Mouse (Mus musculus) embryonic fibroblast, embryonic 13.5 days (primary cell): Measurements from ENCODE around the gene Slc43a2. TPM values are rescaled to one million over a fixed set of nuclear protein-coding genes. Genes with fewer than 3 reads are reported as not detected.
"Not testable (repeated sequence)": the region's sequence is repeated elsewhere in the genome, so short reads cannot be mapped to it uniquely, and the experiment has no call there.

Experiments
- H3K27ac ChIP-seq: 2 replicates; pipeline ENCODE4 v1.5.1; 2012; ENCODE audit warnings: low read length, control low read depth, inconsistent platforms; ENCODE audit not compliant: insufficient read depth
- H3K4me1 ChIP-seq: 2 replicates; pipeline ENCODE4 v1.6.1; 2011; ENCODE audit warnings: low read length; ENCODE audit not compliant: control insufficient read depth, insufficient read depth
- H3K4me3 ChIP-seq: 2 replicates; pipeline ENCODE4 v1.5.1; 2011; ENCODE audit warnings: mild to moderate bottlenecking, control low read depth, low read length; ENCODE audit not compliant: insufficient read depth
- CTCF ChIP-seq: IDR thresholded peaks from 2 replicates; pipeline ENCODE4 v1.5.1; 2011; ENCODE audit warnings: mild to moderate bottlenecking, control low read depth, low read length, moderate library complexity, borderline replicate concordance; ENCODE audit not compliant: insufficient read depth
- POLR2A ChIP-seq: IDR thresholded peaks from 2 replicates; pipeline ENCODE4 v1.6.1; 2011; ENCODE audit warnings: low read depth, mild to moderate bottlenecking, control low read depth, low read length, moderate library complexity
- polyA plus RNA-seq: library from polyadenylated mRNA; stranded (reverse); fragments of >200 nt; gene quantifications from 2 replicates; pipeline ENCODE4 v1.2.4, GENCODE M21; 2011; ENCODE audit warnings: low read depth; ENCODE audit not compliant: missing spikeins, insufficient read length

The Slc43a2 gene
- polyA plus RNA-seq, 1 experiment: 6.9 TPM

DNA sequence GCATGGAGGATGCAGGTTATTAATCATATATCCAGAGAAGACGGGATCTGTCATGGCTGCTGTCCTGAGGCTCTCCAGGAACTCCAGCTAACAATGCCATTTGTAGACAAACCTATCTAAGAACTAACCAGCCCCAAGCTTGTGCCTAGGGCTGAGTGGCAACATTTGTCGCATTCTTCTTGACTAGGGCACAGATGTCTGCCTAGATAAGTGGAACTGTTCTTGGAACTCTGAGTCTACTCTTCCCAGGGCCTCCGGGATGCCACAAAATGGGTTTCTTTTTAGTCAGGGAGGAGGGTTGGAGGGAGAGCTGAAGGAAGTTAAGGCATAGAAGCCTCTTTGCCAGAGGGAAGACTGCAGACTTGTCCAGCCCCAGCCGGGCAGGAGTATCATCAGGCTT, 14.6 kb downstream of the Slc43a2 start:
- Histone ChIP-seq H3K4me3 (no peak overlapping the region), H3K4me1 (0 out of 2 replicates have a peak, but pooled peaks cover 5% of the 10 kb centered on the region), H3K27ac (no peak overlapping the region)
- TF ChIP-seq POLR2A (no peak), CTCF (no peak)

DNA sequence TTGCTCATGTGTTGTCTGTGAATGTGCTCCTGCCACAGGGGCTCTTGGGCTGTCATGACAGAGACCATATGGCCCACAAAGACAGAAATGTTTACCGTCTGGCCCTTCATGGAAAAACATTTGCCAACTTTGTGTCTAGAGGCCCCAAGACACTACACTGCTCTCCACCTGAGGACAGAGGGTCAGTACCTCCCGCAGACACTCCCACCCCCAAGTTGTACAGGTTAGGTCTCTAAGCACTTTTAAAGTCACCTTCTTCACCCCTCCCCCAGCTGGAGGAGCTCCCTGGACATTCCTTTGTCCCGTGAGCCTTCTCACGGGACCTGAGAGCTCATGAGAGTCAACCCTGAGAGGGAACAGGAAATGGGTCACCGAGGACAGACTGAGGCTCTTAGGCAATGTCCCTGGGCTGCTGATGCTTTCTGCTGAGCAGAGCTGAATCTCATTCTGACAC, 18.2 kb downstream of the Slc43a2 start:
- no peak for TF ChIP-seq POLR2A
- TF ChIP-seq CTCF: no peak
- H3K4me1 ChIP-seq: peaks cover 24% of the 10 kb centered on the region
- no peak overlapping the region for H3K4me3 ChIP-seq
- H3K27ac ChIP-seq: no peak overlapping the region

- Histone ChIP-seq H3K27ac (no peak overlapping the region), H3K4me1 (peaks cover 24% of the 10 kb centered on the region), H3K4me3 (no peak overlapping the region)
- TF ChIP-seq CTCF (no peak), POLR2A (no peak)
These were observed 18.9 kb downstream of the Slc43a2 start for GRCm38 (mm10) chr11:75550200-75550946.

- Histone ChIP-seq H3K4me1 (peaks cover 24% of the 10 kb centered on the region), H3K4me3 (no peak overlapping the region), H3K27ac (0 out of 2 replicates have a peak overlapping the region, but pooled peaks have one; percentile 11)
- no peak for TF ChIP-seq POLR2A
- TF ChIP-seq CTCF: no peak
These were observed 19.8 kb downstream of the Slc43a2 start for GRCm38 (mm10) chr11:75551321-75551720.

DNA sequence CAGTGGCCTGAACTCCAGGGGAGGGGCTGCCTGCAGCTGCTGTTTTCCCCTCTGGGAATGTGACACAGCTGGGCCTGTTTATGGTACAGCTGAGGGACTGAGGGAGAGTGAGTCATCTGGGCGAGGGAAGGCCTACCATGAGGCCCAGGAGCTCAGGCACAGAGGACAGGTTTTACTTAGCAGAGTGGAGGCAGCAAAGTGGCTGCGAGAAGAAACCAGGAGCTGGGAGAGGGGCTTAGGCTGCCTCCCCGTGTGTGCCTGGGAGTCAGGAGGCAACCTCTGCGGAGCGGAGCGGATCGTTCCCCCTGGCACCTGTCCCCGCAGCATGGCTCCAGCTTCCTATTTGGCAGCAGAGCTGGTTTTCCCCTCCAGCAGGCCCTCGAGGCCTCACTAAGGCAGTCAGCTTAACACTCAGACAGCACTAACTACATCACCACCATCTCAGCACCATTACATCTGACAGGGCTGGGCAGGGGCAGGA, 20.5 kb downstream of the Slc43a2 start:
- peaks cover 24% of the 10 kb centered on the region for H3K4me1 ChIP-seq
- H3K27ac ChIP-seq: no peak overlapping the region
- TF ChIP-seq POLR2A (0 out of 2 replicates have a peak, but pooled peaks have one; percentile 40), CTCF (no peak)
- H3K4me3 ChIP-seq: no peak overlapping the region

DNA sequence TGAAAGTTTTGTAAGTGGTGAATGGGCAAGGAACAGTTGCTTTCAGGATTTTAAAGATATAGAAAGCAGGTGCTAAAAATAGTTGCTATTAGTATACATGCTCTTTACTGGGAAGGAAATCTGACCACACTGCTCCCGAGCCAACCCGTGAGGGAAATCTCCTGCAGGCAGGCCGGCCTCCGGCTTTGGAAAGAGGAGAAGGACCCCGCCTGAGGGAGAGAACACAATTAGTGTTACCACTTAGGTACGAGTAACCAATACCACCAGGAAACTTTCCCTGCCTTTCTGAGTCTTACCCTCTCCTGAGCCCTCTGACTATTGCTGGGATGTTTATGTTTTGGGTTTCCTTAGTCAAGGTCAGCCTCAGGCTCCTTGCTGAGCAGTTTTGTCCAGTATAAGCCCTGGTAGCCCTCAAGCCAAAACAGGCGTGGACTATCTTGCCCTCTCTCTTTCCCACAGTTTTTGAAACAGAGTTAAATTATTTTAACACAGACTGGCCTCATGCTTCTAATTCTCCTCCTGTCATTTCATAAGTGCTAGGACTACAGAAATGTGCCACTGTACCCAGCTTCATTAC, 21.5 kb downstream of the Slc43a2 start:
- Histone ChIP-seq H3K27ac (no peak overlapping the region), H3K4me3 (no peak overlapping the region), H3K4me1 (peaks cover 24% of the 10 kb centered on the region)
- no peak for TF ChIP-seq POLR2A
- TF ChIP-seq CTCF: no peak

- not testable (repeated sequence) for H3K4me3 ChIP-seq, H3K27ac ChIP-seq
- H3K4me1 ChIP-seq: peaks cover 19% of the 10 kb centered on the region
These were observed 24.5 kb downstream of the Slc43a2 start for GRCm38 (mm10) chr11:75556006-75556405.

DNA sequence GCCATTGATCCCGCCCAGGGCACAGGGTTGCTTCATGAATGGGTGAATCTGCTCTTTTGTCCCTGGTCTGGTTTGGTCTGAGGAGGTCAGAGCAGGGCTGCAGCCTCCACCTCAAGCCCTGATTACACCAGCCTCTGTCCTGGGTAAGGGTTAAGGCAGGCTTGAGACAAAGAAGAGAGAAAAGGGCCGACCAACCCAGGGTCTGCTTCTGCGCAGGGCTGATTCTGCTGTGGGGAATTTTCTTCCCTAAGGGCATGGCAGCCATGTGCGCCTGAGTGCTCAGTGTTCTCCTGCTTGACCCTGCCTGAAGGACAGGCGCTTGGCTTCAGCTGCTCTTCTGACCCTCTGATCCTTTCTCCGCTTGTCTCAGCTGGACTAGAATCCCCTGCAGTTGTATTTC, 25.6 kb downstream of the Slc43a2 start:
- H3K4me1 ChIP-seq: peaks cover 9% of the 10 kb centered on the region
- no peak overlapping the region for H3K4me3 ChIP-seq
- TF ChIP-seq POLR2A (no peak), CTCF (no peak)
- H3K27ac ChIP-seq: no peak overlapping the region

DNA sequence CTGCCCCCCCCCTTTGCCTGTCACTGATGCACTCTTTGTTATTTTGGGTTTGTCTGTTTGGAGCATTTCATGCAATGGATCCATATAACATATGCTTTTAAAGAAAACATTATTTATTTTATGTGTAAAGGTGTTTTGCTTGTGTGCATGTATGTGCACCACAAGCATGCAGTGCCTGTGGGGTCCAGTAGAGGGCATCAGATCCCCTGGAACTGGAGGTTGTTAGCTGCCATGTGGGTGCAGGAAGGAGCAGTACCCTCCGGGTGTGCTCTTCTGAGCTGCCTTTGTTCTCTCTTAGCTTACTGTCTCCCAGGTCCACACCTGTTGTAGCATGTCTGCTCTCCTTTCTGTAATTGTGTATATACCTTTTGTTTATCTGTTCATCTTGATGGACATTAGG, 26.6 kb downstream of the Slc43a2 start:
- Histone ChIP-seq H3K4me3 (no peak overlapping the region), H3K4me1 (peaks cover under 1% of the 10 kb centered on the region; the same call in 1 of the 2 replicates), H3K27ac (no peak overlapping the region)
- peak; percentile 23; the same call in 1 of the 2 replicates for TF ChIP-seq CTCF
- TF ChIP-seq POLR2A: no peak

- H3K27ac ChIP-seq: no peak overlapping the region
- H3K4me3 ChIP-seq: no peak overlapping the region
- peaks cover 5% of the 10 kb centered on the region; the same call in 1 of the 2 replicates for H3K4me1 ChIP-seq
- TF ChIP-seq CTCF (no peak), POLR2A (no peak)
These were observed 28.5 kb downstream of the Slc43a2 start for GRCm38 (mm10) chr11:75559870-75560504.
